Mouse (Mus musculus): ENCODE data around the gene Otop2.

GRCm38 (mm10) chr11:115303167-115303566 lies 3.8 kb upstream of the Otop2 start:
- TF ChIP-seq USF1 (IDR thresholded peaks at IDR 0.05; ENCODE audit: low read depth, low read length) (no peak), MAX (IDR thresholded peaks at IDR 0.05; ENCODE audit: low read length) (no peak), CTCF (IDR thresholded peaks at IDR 0.05 in 2 of 3, conservative IDR thresholded peaks at IDR 0.05 in 1 of 3; ENCODE audit: control insufficient read depth in 1 of 3, insufficient read depth in 1 of 3, low read depth in 2 of 3, low read length in 3 of 3, poor library complexity in 1 of 3, severe bottlenecking in 1 of 3) (no peak), POLR2A (IDR thresholded peaks at IDR 0.05; ENCODE audit: control insufficient read depth in 1 of 2, insufficient read depth in 1 of 2, low read depth in 1 of 2, low read length in 2 of 2, poor library complexity in 1 of 2) (no peak), MXI1 (IDR thresholded peaks at IDR 0.05; ENCODE audit: low read depth, low read length) (no peak), TBP (IDR thresholded peaks at IDR 0.05; ENCODE audit: low read depth, low read length) (no peak), EP300 (IDR thresholded peaks at IDR 0.05; ENCODE audit: low read depth in 1 of 2, low read length in 2 of 2) (no peak)
